Mouse (Mus musculus): ENCODE data around the gene Crisp2.
A peak's percentile ranks its signal among the peaks of the same experiment; 100 is the strongest.
"Not testable (repeated sequence)": the region's sequence is repeated elsewhere in the genome, so short reads cannot be mapped to it uniquely, and the experiment has no call there.

The Crisp2 gene

GRCm38 (mm10) chr17:40806953-40807572, at the start of gene Crisp2:
Crisp2 (minus strand) TSS chr17:40807003.
- no peak for DNase-seq (ENCODE audit: low spot score)

DNA sequence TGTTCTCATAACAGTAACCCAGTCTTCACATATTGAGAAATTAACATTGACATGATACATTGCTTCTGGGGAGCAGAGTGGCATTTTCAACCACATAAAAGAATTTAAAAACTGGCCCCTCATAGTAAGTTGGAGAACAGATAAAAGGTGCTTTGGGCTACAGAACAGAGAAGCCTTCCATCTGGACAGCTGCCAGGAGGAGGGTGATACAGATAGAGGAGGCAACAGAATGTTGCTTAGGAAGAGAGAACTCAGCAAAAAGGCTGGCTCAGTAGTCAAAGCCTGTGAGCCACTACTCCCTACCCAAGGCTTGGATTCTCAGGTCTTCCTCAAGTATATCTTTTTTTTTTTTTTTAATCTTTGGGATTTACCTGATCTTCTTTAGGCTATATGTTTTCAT, 48.3 kb upstream of the Crisp2 start:
- no peak for DNase-seq (ENCODE audit: low spot score)

- no peak for DNase-seq (ENCODE audit: low spot score)
Observed at GRCm38 (mm10) chr17:40837308-40837707, 30.5 kb upstream of the Crisp2 start.

DNA sequence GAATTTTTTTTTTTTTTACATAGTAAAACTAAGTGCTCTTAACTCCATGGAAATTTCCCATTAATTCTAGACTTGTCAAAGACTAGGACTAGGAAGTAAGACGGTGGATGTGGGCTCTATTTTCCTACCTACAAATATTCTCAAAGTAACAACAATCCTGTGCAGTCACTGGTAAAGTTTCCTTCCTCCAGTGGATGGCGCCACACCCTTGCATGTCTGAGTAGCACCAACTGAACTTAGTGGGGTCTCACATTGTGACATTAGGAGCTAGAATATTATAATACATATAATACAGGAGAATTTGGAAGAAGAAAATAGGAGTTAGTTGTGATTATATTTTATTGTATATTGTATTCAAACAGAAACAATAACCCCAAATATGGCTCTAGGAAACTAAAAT, 25.1 kb upstream of the Crisp2 start:
- no peak for DNase-seq (ENCODE audit: low spot score)

DNA sequence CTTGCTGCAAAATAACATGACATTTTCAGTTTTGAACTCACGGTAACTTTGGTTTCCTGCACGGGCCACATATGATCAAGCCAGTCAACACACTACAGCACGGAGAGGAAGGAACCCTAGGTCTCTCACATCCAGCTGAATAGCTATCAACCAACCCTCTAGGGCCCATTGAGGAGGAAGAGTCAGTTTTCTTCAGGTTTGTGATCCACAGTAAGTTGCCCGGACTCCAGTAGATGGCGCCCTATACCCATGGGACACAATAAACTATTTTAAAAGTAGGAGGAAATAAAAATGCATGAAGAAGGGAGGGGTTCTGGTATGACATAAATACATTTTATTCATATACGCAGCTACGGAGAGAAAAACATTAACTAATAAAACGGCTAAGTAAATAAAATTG, 17.7 kb upstream of the Crisp2 start:
- no peak for DNase-seq (ENCODE audit: low spot score)

DNA sequence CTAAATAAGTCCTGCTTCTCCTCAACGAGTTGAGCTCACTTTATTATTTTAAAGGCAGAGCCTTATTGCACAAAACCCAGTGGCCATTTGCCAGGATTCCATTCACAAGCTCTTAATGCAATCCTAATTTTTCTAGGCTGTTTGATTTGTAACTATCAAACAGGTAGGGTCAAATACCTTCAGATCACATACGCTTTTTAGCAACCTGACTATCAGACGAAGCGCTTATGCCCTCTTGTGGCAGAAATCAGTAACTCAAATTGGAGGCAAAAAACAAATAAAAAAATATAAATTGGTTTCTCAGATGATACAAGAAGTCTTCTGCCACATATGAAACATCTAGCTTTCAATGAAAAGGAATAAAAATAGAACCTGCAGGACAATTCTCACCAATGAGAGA, 17.0 kb upstream of the Crisp2 start:
- DNase-seq (ENCODE audit: low spot score): no peak

DNA sequence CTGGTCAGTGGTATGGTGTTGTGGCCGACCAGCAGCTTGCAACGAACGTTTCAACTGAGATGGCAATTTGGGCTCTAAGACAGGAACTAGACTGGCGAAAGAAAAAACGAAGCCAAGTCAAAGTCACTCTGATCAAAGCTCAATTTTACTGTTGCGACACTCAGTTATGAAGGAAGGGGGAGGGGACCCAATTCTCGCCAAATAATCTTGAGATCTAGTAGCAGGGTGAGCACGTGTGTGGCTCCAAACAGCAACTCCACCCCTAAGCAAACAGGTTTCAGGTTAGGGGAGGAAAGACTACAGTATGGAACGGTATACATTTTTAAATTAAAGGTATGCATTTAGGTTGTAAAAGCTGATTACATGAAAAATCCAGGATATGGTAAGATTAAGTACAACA, 14.7 kb upstream of the Crisp2 start:
- DNase-seq (ENCODE audit: low spot score): no peak

- no peak for DNase-seq (ENCODE audit: low spot score)
Observed at GRCm38 (mm10) chr17:40817340-40817943, 10.6 kb upstream of the Crisp2 start.

DNA sequence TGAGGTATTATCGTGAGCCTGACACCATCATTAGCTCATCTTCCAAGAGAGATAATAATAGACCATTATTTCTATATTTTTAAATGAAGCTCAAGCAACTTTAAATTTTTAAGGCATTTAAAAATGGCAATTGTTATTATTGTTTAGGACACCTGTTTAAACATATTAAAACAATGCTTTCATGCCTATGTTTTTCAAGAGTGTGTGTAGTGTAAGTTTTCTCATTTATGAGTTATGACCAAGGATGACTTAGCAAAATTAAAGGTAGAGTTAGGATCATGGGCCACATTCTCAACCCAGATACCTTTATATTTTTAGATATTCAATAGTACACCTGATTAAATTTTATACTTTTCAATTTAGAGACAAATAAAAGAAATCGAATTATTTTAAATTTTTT, 5.5 kb upstream of the Crisp2 start:
- DNase-seq (ENCODE audit: low spot score): no peak

- no peak for DNase-seq (ENCODE audit: low spot score)
Observed at GRCm38 (mm10) chr17:40811560-40811959, 4.8 kb upstream of the Crisp2 start.

DNA sequence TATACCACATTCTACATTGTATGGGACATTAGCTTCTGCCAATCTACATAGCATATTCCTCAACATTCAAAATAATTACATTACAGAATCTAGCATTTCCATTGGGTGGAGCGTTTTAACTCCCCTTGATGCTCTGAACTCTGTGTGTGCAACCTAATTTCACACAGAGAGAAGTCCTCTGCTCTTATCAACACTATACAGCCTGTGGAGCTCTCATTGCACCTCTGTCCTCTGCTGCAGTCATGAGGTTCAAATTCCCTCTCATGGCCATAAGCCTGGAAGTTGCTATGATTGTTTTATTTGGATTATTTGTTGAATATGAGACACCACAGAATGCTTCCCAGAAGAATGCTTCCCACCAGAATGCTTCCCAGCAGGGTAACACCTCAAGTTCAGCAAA, 4.1 kb upstream of the Crisp2 start, which contains the start of gene Rhag:
Rhag (plus strand) TSS at position 193 of the 400 bp plus-strand sequence.
- DNase-seq (ENCODE audit: low spot score): no peak

- DNase-seq (ENCODE audit: low spot score): no peak
Observed at GRCm38 (mm10) chr17:40808071-40808470, 1.3 kb upstream of the Crisp2 start.

DNA sequence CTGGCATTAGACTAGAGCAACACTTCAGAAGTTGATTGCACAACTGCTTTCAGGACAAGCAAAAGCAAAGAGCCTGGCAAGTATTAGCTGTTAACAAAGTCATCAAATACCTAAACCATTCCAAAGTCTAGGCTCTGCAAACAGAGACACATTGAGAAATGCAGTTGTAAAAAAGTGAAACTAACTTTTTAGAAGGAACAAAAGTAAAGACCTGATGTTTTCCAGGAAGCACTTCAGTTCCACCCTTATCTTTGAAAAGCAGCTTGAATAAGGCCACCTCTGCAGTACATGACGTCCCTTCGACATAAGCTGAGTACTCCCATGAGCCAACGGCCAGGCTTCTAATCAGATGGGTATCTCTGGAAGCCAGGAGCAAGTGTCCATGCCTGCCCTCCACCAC, 253 bp downstream of the Crisp2 start:
- no peak for DNase-seq (ENCODE audit: low spot score)

GRCm38 (mm10) chr17:40802707-40803340, 4.0 kb downstream of the Crisp2 start:
- no peak for DNase-seq (ENCODE audit: low spot score)

DNA sequence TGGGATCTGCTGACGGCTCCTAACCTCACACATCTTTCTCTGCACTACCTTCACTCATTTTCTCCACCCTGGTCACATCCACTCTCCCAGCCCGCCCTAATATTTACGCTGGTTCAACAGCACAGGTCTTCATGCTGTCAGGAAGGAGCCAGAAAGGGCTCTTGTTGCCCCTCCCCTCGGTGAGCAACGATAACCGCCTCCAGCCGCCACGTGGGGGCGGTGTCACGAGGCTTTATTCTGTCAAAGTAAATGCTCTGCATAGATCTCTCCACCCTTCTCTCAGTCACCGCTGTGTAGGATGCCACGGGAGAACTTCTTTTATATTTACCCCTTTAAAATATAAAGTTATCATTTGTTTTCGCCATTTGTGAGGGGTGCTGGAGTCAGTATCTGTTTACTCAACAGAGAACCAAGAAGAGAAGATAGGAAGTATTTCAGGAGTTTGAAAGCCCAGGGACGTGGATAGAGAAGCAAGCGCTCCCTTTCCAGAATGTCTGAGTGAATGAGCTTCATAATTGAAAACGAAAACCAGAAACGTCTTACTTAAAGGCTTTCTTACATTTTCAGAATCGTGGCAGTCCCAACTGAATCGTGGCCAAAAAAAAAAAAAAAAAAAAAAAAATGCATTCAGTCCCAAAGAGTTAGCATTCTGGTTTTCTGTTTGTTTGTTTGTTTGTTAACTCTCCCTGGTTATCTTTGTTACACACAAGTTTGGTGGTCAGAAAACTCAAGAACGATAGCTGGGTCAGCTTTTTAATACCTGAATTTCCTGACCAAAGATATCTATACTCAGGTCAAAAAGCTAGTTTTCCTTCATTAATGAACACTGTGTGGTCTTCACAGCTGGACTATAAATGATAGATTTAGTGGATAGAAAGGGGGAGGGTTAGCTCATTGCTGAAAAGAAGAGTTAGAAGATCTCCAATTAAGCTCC, 12.6 kb downstream of the Crisp2 start:
- DNase-seq (ENCODE audit: low spot score): peak; percentile 46

DNA sequence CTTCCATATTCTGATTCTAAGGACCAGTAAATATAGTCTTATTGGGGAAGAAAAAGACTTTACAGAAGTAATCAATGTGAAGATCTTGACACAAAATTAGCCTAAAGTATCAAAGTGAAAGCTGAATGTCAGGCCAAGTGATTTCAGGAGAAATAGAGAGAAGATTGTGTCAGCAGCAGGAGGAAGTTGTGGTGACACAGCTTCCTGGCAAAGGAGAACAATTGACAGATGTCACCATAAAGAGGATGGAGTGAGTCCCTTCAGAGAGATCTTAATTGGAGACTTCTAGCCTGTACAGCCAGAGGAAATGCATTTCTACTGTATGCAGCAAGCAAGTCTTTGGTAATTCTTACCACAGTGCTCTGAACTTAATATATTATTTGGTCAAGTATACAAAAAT, 16.9 kb downstream of the Crisp2 start:
- no peak for DNase-seq (ENCODE audit: low spot score)

DNA sequence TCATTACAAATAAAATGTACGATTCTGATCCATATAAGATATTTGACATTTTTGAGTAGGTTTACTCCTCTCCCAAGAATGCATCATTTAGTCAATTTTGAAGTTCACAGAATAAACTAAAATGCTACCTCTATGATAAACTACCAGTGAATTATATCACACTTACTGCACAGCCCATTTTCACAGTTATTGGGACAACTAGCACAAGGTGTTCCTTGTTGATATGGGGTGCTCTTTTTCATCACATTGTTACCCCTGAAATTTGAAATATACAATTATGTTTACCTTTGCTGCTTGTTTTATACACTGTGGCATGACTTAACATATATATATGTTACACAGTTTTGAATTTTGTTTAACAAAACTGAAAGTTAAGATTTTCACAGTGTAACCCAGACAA, 39.7 kb downstream of the Crisp2 start:
- no peak for DNase-seq (ENCODE audit: low spot score)

GRCm38 (mm10) chr17:40763662-40764061, 43.1 kb downstream of the Crisp2 start:
- DNase-seq (ENCODE audit: low spot score): no peak

GRCm38 (mm10) chr17:40731724-40732123, 75.1 kb downstream of the Crisp2 start:
- DNase-seq (ENCODE audit: low spot score): no peak

- no peak for DNase-seq (ENCODE audit: low spot score)
Observed at GRCm38 (mm10) chr17:40731296-40731695, 75.5 kb downstream of the Crisp2 start.

DNA sequence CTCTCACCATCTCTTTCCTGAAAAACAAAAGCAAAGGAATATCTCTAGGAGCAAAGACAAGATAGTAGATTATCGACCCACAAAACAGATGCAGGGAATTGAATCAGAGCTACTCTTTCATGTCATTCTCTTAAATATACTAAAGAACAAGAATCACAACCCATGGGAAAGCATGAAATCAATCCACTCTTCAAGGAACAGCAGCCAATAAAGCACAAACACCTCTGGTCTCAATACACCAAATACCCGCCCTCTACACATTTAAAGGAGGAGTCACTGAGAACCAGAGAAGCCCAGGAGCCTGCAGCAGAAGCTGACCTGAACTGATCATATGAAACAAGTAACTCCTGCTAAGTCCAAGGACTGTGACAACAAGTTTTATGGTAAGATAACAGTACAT, 80.0 kb downstream of the Crisp2 start, which contains the start of gene Esp1:
Esp1 (plus strand) TSS at position 301 of the 400 bp plus-strand sequence.
- no peak for DNase-seq (ENCODE audit: low spot score)

DNA sequence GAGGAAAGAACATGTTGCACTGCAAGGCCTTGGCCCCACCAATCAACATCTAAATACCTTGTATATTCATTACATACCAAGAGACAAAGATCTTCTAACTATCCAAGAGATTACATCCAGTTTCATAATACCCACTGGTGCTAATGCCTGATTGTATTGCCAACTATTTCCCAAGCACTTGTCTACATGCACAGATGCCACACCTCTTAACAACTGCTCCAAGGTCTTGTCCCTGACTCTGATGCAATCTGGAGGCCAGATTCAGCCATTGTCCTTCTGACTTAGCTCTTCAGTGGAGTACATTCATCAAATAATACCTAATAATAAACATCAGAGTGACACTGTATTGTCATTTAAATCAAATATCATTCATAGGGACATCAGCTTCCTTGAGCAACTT, 89.7 kb downstream of the Crisp2 start:
- not testable (repeated sequence) for DNase-seq (ENCODE audit: low spot score)
